Mouse (Mus musculus) cerebellum, adult 9-11 months (tissue): ENCODE measurements around the gene Esr2.
"Not testable (repeated sequence)": the region's sequence is repeated elsewhere in the genome, so short reads cannot be mapped to it uniquely, and the experiment has no call there.

Source experiments
- DNase-seq: peaks from one replicate; pipeline ENCODE4 v3.0.0; 2022

Gene Esr2

GRCm38 (mm10) chr12:76177000-76177863 is at the start of gene Esr2:
Gene Esr2, minus strand, starts transcription at chr12:76177259.
- DNase-seq = peak; percentile 12

GRCm38 (mm10) chr12:76222104-76222503 is 45.0 kb upstream of the Esr2 start:
- DNase-seq = not testable (repeated sequence)

- DNase-seq = no peak
These were observed 39.7 kb upstream of the Esr2 start for GRCm38 (mm10) chr12:76216716-76217115.

- DNase-seq = no peak
These were observed 38.1 kb upstream of the Esr2 start for GRCm38 (mm10) chr12:76215121-76215520.

GRCm38 (mm10) chr12:76209429-76209974 is 32.4 kb upstream of the Esr2 start:
- DNase-seq = no peak

- DNase-seq = no peak
These were observed 23.3 kb upstream of the Esr2 start for GRCm38 (mm10) chr12:76200326-76200725.

- DNase-seq = peak; percentile 15
These were observed 20.0 kb upstream of the Esr2 start for GRCm38 (mm10) chr12:76197071-76197470.

- peak; percentile 78 for DNase-seq
These were observed 19.6 kb upstream of the Esr2 start for GRCm38 (mm10) chr12:76196709-76197054.

GRCm38 (mm10) chr12:76195912-76196708 is 19.1 kb upstream of the Esr2 start:
- peak; percentile 83 for DNase-seq

GRCm38 (mm10) chr12:76194526-76194925 is 17.5 kb upstream of the Esr2 start:
- DNase-seq = no peak

GRCm38 (mm10) chr12:76190940-76191339 is 13.9 kb upstream of the Esr2 start:
- DNase-seq = peak; percentile 28

- peak; percentile 22 for DNase-seq
These were observed 10.8 kb upstream of the Esr2 start for GRCm38 (mm10) chr12:76187849-76188248.

- no peak for DNase-seq
These were observed 9.4 kb upstream of the Esr2 start for GRCm38 (mm10) chr12:76186473-76186872.

- no peak for DNase-seq
These were observed 8.2 kb upstream of the Esr2 start for GRCm38 (mm10) chr12:76185167-76185816.

GRCm38 (mm10) chr12:76184271-76184670 is 7.2 kb upstream of the Esr2 start:
- no peak for DNase-seq

- DNase-seq = no peak
These were observed 5.8 kb upstream of the Esr2 start for GRCm38 (mm10) chr12:76182831-76183230.

- DNase-seq = no peak
These were observed 4.4 kb upstream of the Esr2 start for GRCm38 (mm10) chr12:76181471-76181870.

- no peak for DNase-seq
These were observed 3.4 kb upstream of the Esr2 start for GRCm38 (mm10) chr12:76180442-76180841.

GRCm38 (mm10) chr12:76179527-76179926 is 2.5 kb upstream of the Esr2 start:
- DNase-seq = no peak

- no peak for DNase-seq
These were observed 2.0 kb upstream of the Esr2 start for GRCm38 (mm10) chr12:76179051-76179450.

GRCm38 (mm10) chr12:76177864-76178518 is 932 bp upstream of the Esr2 start:
- peak; percentile 65 for DNase-seq

GRCm38 (mm10) chr12:76165641-76166040 is 11.4 kb downstream of the Esr2 start:
- no peak for DNase-seq

- DNase-seq = not testable (repeated sequence)
These were observed 24.7 kb downstream of the Esr2 start for GRCm38 (mm10) chr12:76152389-76152788.
